Mouse (Mus musculus): ENCODE measurements at regions not wholly inside any gene's neighbourhood (a gene's known extent, or its start where the extent isn't known, plus 50 kb on each side); places are given as distances from the start of the nearest gene placed in this dataset.

DNA sequence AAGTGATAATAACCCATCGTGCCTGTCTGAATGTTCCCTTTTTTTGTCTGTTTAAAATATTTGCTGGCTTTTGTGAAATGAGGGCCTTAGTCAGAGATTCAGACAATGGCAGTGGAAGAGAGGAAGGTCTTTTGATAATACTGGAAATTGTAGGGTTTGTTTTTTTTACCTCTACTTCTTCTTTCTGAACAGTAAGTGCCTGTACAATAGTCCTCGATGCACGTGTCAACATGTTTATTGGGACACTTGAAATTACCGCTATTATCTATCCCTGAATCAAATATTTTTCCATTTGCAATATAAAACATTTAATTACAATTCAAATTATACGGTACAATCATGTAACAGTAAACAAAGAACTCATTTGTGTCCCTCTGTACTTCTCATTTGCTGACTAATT is 733.5 kb downstream of the Fam19a2 start:
- DNase-seq (ENCODE audit: low read depth, low spot score): no peak

DNA sequence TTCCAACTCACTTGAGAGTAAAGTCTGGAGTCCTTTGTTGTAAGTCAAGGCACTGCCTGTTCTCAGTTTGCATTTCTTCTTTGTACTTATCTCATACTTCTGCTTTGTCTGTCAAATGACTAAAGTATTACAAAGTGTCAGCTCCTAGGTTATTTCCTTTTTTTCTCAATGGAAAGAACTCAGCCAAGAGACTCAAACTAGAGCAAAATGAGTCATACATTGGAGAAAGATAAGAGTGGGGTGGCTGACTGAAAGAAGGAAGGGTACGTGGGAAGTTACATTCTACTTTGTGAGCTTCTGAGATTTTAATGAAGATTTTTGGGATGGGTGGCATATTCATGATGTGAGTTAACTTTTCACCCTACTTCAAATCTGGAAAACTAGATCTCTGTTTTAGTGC is 735.2 kb downstream of the Fam19a2 start:
- no peak for DNase-seq (ENCODE audit: low read depth, low spot score)

DNA sequence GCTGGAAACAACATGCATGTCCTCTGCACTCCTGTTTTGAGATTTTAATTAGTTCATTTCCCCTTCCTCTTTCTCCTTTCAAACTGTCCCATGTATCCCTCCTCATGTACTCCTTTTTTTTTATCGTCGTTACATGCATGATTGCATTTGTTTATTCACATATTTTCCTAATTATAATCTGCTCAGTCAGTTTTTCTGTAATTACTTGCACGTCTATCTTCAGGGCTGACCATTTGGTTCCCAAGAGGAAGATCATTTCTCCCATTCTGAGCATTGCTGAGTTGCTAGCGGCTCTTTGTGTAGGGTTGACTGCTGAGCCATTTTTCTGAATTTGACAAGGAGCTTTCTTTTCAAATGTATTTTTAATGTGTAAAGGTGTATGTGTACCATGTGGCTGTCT is 781.2 kb downstream of the Fam19a2 start:
- DNase-seq (ENCODE audit: low read depth, low spot score): no peak

DNA sequence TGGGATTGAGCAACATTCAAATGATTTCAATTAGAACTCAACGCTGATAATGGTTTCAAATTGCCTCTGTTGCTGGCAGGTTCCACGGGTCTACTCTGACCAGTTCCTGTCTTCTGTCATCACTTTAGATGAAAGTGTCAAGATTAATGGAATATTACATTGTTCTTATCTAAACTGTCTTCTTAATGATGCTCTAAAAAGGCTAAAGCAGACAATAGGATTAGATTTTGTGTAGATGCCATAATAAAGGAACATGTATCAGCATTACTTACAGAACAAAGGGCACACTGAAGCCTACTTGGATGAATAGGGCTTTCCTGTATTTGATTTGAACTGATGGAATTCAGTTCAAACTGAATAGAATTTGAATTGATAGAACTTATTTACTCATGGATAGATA is 782.0 kb downstream of the Fam19a2 start:
- DNase-seq (ENCODE audit: low read depth, low spot score): no peak

DNA sequence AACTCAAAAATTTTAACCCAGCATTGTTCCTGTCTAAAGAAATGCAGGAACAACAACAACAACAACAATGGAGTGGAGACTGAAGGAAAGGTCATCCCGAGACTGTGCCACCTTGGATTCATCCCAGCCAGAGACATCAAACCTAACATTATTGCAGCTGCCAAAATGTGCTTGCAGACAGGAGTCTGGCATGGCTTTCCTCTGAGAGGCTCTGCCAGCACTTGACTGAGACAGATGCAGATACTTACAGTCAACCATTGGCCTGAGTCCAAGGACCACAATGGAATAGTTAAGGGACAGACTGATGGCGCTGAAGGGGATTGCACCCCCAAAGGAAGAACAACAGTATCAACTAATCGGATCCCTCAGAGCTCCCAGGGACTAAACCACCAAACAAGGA is 819.0 kb downstream of the Fam19a2 start:
- DNase-seq (ENCODE audit: low read depth, low spot score): no peak

DNA sequence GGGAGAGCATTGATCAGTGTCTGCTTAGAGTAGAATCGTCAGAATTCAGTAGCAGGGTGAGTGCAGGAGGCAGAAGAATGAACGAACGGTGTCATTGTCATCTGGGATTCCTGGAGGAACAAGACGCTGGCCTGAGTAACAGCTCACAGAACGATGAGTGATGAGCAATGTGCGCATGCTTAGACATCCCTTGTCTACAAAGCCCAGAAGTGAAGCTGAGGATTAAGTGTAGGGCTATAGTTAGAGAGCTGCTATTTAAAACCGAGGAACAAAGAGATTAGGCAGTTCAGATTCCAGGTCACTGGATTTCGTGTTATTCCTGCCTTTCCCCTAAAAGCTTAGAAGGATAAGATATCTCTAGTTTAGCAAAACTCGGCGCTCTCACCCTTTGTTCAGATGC is 826.8 kb downstream of the Fam19a2 start:
- DNase-seq (ENCODE audit: low read depth, low spot score): no peak

DNA sequence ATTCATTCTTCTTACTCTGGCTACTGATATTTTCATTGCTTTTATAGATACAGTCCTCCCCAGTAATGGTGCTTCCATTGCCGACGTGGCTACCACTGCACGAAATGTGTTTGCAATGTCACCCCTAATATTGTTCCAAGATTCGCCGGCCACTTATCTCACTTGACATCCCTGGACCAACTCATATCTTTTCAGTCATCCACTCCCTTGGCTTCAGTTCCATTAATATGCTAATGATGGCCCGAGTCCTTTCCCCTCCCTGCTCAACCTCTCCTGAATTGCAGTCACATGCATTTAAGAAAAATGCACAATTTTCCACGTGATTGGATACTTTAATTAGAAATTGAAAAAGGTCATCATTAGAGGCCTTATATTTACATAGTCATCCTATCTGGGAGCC is 827.6 kb downstream of the Fam19a2 start:
- DNase-seq (ENCODE audit: low read depth, low spot score): no peak

DNA sequence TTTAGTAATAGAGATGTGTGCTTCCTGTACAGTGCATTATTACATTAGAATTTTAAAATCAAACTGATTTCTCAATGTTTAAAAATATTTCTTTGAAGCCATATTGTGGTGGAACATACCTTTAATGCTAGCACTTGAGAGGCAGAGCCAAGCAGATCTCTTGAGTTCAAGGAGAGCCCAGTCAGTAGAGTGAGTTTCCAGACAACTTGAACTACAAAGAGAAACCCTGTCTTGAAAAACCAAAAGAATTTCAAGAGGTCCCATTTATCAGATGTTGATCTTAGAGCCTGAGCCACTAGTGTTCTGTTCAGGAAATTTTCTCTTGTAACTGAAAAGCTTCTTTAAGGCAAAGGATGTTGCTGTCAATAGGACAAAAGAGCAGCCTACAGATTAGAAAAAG is 855.8 kb downstream of the Fam19a2 start:
- DNase-seq (ENCODE audit: low read depth, low spot score): no peak

DNA sequence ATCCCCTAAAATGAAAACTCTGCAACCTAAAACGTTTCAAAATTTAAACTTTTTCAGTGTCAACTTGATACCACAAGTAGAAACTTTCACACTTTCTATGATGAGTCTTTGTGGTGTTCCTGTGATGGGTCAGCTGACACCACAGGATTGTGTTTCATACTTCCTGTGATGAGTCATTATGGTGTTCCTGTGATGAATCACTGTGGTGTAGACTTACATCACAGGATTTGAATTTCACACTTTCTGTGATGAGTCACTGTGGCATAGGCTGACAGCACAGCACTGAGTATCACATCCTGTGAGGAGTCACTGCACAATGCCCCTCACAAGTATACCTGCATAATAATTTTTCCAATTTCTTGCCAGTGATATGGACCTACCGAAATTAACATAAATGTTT is 874.7 kb downstream of the Fam19a2 start:
- no peak for DNase-seq (ENCODE audit: low read depth, low spot score)

DNA sequence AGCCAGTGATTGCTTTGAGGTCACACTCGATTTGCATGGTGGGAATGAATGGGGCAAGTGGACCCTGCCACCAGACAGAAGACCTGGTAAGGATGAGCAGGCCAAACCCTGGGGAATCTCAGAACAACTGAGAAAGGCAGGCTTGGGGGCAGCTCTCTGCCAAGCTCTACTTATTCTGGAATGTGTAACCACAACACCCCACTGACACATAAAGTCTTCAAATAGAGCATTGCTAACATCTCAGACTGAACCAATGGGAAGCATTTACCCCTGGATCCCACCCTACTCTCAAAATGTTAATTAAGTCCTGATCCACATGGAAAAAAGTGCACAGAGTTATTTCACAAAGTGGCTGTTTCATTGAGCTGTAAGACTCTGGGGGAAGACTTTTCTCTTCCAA is 878.5 kb downstream of the Fam19a2 start:
- DNase-seq (ENCODE audit: low read depth, low spot score): no peak

DNA sequence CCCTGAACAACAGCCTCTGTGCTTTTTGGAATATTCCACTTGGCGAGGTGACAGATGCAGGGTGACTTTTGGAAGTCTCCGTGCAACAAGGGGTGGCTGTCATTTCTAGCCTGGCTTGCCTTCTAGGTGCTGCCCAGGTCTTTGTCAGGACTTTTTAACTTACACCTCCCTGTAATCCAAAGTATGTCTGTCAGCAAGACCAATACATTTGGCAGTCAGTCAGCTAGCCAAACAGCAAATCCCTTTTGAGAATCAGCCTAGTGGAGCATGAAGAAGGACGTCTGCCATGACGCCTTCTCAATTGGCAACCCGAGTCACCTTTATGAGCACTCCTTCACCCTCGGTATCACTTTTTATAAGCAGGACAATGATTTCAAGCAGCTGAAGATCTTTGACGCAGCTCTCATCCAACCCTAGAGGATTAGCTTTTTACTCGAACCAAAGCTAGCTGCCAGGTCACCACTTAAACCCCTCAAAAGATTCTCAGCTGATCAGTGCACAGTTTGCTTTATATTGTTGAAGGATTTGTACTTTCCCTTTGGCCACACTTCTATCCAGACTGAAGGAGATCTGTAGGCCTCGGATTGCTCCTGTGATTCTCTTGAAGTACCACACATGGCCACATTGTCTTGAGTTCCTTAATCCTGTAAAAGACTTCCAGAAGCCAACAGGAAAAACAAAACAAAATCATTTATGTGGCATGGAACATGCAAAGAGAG is 883.1 kb downstream of the Fam19a2 start:
- no peak for DNase-seq (ENCODE audit: low read depth, low spot score)

DNA sequence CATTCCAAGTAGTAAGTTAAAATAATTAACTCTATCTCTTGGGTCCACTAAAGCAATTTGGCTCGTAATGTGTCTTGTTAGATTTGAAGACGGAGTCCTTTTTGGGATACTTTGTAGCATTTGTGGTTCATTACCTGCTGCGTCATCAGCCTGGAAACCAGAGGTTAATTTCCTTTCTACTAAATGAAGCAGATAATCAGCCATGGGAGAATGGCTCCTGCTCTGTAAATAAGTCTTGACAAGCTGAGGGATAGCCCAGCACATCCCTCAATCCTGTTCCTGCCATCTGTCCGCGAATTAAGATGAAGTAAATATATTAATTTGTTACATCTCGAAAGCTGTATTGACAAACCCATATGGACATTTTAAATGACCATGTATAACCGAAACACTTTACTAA is 899.6 kb downstream of the Fam19a2 start:
- no peak for DNase-seq (ENCODE audit: low read depth, low spot score)

DNA sequence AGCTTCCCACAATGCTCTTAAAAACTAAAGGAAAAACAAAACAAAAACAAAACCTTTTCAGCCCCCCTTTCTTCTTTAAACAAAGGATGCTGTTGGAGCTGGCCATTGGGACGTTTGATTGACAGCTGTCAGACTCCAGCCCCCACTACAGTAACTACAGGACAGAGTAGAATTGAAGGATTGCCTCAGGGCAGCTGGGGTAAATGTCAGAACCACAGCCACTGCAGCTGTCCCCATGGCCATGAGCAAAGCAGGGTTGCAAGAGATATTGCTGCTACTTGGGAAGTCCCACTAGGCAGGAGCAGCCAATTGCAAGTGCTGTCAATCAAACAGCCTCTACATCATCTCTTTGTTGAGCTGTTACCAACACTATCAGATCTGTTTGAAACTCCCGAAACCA is 911.8 kb downstream of the Fam19a2 start:
- DNase-seq (ENCODE audit: low read depth, low spot score): no peak

DNA sequence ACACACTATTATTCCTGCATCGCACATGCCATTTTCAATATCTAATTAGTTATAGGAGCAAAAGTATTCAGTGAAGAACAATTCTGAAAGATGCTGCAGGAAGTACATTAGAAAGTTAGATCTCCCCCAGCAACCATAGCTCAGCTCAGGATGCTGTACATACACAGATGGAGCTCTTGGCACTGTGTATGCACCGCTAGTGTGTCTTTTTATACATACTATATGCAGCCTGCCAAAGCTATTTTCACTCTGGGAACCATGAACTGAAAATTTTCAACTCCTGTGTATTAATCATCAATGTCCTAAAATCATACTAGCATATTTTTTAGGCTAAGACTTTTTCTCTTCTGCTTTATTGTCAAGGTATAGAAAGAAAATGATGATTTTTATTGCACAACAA is 944.5 kb downstream of the Fam19a2 start:
- DNase-seq (ENCODE audit: low read depth, low spot score): no peak

DNA sequence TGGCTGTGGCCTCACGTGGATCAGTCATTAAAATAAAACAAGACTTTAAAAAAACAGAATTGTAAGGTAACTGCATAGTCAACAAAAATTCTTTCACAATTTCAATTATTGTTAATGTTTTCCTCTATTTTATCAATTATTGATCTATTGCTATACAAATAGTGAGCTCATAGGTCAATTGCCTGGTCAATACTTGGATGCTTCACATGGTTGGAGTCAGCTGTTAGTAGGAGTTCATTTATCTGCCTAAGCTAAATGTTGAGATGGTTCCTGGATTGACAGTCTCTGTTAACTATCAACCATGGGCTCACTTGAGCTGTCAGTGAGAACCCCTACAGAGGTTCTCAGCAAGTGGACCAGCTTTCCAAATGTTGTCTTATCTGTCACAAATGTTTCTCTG is 955.7 kb downstream of the Fam19a2 start:
- no peak for DNase-seq (ENCODE audit: low read depth, low spot score)

DNA sequence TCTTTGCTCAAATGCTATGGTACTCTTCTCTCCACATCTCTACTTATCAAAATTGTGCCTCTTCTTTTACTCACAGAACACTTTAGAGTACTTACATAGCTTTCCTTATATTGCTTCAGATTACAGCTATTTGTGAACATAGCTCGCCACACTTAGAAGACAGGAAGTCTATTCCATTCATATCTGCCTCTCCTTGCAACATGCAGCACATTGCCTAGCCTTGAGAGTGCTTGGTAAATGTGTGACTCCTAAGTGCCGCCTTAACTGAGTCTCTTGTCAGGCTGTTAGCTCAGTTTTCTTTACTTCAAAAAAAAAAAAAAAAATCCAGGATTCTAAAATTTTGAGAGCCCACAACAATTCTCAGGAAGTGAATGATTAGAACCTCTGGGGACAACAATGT is 958.3 kb downstream of the Fam19a2 start:
- no peak for DNase-seq (ENCODE audit: low read depth, low spot score)

DNA sequence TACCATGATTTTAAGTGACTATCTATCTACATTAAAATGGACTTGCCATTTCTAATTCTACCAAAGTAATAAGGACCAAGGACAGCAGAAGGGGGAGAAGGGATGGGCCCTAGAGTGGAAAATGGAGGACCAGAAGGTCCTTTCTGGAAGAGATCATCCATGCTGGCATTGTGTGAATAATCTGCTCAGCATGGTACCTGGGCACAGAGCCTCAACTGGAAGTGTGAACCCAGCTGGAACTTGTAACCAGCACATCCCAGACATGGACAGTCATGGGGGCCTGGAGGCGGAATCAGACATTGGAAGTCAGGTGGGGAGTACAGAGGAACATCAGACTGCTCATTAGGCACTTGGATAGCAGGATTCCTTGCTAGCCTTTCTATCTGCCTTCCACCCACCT is 963.3 kb downstream of the Fam19a2 start:
- DNase-seq (ENCODE audit: low read depth, low spot score): no peak

DNA sequence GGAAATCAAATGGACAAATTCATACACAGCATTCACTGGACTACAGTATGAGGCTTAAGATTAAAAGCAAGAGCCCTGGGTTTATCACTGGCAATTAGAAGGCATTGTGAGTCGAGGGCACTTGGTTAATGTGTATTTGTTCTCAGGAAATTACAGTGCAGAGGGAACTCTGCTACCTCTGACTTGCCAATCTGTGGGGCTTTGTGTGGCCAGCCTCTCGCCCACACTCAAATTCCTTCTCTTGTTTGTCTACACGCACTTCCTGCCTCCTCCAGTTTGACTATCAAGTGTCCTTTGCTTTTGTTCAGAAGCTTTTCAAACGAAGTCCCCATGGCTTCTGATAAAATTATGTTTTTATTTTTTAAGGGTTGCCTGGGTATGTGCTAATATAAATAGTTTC is 985.6 kb downstream of the Fam19a2 start:
- DNase-seq (ENCODE audit: low read depth, low spot score): no peak

DNA sequence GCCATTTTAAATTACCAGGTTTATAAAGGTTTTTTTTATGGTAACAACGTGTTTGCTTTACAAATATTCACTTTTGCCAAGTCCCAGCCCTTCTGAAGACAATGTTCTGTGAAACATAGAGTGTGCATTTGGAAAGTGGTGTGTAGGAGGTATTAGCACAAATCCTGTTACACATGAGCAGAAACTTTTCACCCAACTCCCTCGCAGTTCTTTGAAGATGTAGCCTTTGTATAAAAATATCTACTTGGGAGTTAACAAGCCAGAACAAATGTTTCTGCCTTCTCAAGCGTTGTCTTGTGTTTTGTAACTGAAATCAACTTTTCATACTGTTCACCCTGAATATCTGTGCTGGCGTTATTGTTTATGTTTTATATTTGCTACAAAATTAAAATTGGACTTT is 986.2 kb downstream of the Fam19a2 start:
- no peak for DNase-seq (ENCODE audit: low read depth, low spot score)

DNA sequence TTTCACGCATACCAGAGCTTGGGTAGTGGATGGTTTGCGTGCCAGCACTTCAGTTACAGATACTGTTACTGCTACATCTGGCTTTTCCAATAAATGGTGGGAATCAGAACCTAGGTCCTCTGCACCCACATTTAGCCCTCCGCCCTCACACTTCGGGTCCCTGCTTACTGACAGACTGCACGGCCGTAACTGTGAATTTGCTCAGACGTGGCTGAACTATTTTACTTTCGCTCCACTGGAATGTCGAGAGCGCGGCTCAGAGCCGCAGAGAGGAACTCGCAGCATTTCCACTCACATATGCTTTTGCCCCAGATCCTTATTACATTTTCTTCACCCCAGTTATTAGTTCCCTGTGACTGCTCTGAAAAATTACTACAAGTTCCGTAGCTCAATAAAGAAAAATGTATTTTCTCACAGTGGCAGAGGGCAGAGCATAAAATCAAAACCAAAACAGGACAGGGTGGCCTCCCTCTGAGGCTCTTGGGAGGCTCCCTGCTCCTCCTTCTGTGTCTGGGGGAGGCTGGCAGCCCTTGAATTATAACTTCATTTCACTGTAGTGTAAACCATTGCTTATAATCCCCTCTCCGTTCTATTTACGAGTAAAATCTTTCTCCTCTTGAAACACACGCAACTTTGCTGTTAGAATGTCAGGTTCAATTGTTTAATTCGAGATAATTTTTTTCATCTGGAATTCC is 1024.7 kb downstream of the Fam19a2 start:
- no peak for DNase-seq (ENCODE audit: low read depth, low spot score)

DNA sequence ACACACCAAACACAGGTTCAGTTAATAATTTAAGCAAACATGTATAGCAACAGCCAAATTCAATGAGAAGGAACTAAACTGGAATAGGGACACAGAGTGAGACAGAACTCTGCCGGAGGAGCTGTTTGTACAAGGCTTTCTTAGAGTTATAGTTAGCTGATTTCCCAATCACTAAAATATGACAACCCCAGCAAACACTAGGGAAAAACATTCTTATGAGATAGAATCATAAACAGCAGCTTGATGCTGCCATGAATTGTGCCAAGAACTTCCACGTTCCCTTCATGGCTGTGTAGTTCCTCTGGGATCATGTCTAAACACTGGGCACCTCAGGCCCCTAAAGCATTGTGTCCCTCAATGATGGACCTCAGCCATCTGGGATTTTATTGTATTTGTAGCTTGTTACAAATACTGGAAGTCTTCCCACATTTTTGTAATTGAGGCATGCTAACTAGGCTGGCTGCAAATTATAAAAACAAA is 1033.4 kb downstream of the Fam19a2 start:
- DNase-seq (ENCODE audit: low read depth, low spot score): no peak

DNA sequence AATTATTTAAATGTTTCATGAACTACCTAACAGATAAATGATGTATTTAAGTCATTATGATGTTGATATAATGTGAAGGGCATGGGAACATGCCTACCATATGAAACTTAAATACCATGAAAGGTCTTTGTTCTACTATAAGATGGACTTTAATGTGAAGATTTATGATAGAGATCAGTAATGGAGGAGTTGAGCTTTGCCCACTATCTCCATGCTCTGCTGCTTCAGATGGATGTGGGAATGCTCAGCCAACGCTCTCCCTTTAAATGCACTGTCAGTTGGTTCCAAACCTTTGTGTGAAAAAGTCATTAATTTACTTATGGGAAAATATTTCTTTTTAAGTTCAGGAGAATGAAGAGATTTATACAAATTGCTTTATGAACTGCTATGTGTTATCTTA is 1040.9 kb downstream of the Fam19a2 start:
- no peak for DNase-seq (ENCODE audit: low read depth, low spot score)

DNA sequence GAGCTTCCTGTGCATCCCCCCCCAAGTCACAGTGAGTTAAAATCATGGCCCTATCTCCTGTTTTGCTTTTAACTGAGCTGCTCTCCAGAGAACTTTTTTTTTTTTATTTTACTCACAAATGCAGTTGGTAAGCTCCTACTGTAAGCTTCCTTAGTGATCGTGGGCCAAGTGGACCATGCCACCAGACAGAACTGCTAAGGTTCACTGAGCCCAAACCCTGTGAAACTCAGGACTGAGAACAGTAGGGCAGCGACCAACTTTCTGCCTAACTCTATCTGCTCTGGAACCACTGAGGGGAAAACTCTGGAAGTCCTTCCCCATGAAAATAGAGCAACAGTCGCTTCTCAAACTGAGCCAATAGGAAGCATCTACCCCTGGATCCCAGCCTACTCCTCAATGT is 1041.8 kb downstream of the Fam19a2 start:
- DNase-seq (ENCODE audit: low read depth, low spot score): no peak

DNA sequence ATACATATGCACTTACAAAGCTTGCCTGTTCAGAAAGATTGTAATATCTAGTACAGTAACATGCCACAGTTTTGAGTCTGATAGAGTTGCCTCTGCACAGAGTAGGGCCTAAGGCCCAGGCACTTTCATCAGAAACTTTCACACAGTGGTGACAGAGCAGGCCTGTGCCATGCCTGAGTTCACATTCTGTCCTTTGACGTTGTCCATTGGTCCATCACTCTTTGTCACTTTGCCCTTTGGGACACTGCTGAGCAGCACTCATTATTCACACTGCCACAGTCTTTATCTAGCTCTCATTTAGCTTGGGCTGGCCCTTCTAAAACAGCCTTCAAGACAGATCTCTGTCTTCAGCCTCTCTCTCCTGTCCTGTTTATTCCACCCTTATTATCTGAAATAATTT is 1055.0 kb downstream of the Fam19a2 start:
- DNase-seq (ENCODE audit: low read depth, low spot score): no peak

Data from embryo, embryonic 11.5 days (tissue).